Mouse (Mus musculus): ENCODE measurements around the gene Obsl1. TPM values are rescaled to one million over a fixed set of nuclear protein-coding genes. Genes with fewer than 3 reads are reported as not detected.

Obsl1 gene
- total and polyA plus RNA-seq, 2 experiments from 2014 or later, result 24.2 to 45.9 TPM

DNA sequence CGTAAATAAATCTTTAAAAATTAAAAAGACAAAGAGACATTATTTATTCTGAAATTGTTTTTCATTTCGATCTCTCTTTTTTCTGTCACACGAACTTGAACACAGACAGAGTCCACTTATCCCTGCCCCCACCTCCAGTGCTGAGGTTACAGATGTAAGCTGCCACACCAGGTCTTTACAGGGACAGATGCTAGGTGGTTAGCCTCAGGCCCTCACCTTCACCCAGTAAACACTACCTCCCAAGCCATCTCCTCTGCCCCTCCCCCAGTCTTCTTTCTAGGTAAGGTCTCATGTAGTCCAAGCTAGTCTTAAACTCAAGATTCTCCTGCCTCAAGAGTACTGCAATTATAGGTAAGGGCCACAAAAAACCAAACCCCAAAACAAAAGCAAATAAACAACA, 6.3 kb upstream of the Obsl1 start:
- Histone ChIP-seq H3K9ac (replicated peaks; ENCODE audit: low read length, poor library complexity, severe bottlenecking) (no peak overlapping the region), H3K9me3 (ENCODE audit: low read length) (no peaks in the 10 kb centered on the region), H3K4me2 (ENCODE audit: low read depth, low read length, poor library complexity, severe bottlenecking) (no peak overlapping the region), H3K27ac (ENCODE audit: low read depth, low read length) (no peak overlapping the region), H3K27me3 (ENCODE audit: insufficient read depth, low read length) (no peaks in the 10 kb centered on the region), H3K4me3 (ENCODE audit: low read depth, low read length) (no peak overlapping the region), H3K4me1 (ENCODE audit: insufficient read depth, low read length) (no peaks in the 10 kb centered on the region), H3K36me3 (ENCODE audit: insufficient read depth, low read length) (no peaks in the 10 kb centered on the region)
- TF ChIP-seq CTCF (IDR thresholded peaks at IDR 0.05), result no peak
- ATAC-seq (ENCODE audit: low FRiP score) (no peak), DNase-seq (ENCODE audit: low spot score) (no peak)
- 94% methylated on average over 3 of the region's 3 CpGs for WGBS

DNA sequence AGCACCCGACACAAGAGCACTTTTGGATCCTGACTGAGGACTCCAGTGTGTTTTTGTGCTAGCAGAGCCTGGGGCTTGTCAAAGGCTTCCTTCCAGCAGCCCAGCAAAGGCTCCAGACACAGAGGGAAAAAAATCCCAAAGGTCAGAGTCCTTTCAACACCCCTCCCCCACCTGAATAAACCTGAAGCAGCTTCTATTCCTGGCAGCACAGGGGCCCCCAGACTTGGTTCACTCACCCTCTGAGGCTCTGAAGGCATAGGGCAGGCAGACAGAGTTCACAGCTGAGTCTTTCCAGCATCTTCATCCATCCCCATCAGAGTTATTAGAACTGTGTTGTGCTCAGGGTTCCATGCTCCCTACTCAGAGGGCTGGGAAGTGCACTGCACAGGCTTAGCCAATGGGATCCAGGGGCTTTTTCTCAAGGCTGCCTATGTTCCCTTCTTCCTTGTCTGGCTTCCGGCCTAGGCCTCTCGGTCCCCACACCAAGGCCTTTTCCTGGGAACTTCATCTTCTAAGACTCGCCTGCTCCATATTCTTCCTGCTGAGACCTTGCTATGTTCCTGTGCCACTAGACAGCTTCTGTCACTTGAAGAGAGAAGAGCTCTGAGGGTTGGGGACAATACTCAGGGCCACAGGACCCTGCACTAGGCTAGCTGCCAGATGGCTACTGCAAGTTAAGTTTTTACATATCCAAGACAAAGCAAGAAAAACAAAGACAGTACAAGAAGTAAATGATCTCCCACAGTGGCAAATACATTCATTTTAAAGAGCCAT, 5.4 kb upstream of the Obsl1 start:
- Histone ChIP-seq H3K4me1 (ENCODE audit: insufficient read depth, low read length) (peaks cover 4% of the 10 kb centered on the region; the same call in 1 of the 2 replicates), H3K27me3 (ENCODE audit: insufficient read depth, low read length) (no peaks in the 10 kb centered on the region), H3K27ac (ENCODE audit: low read depth, low read length) (no peak overlapping the region)

GRCm38 (mm10) chr1:75510154-75510553, 3.9 kb upstream of the Obsl1 start:
- Histone ChIP-seq H3K27ac (ENCODE audit: low read depth, low read length) (no peak overlapping the region), H3K4me3 (ENCODE audit: low read depth, low read length) (no peak overlapping the region), H3K36me3 (ENCODE audit: insufficient read depth, low read length) (no peaks in the 10 kb centered on the region), H3K27me3 (ENCODE audit: insufficient read depth, low read length) (no peaks in the 10 kb centered on the region), H3K4me2 (ENCODE audit: low read depth, low read length, poor library complexity, severe bottlenecking) (no peak overlapping the region), H3K9ac (replicated peaks; ENCODE audit: low read length, poor library complexity, severe bottlenecking) (no peak overlapping the region), H3K4me1 (ENCODE audit: insufficient read depth, low read length) (peaks cover 4% of the 10 kb centered on the region; the same call in 1 of the 2 replicates), H3K9me3 (ENCODE audit: low read length) (no peaks in the 10 kb centered on the region)
- TF ChIP-seq CTCF (IDR thresholded peaks at IDR 0.05), result no peak
- 69% methylated on average over 5 of the region's 5 CpGs for WGBS
- ATAC-seq (ENCODE audit: low FRiP score) (no peak), DNase-seq (ENCODE audit: low spot score) (no peak)

More for the DNA sequence above, 5.4 kb upstream of the Obsl1 start:
- WGBS, result 60% methylated on average over 4 of the region's 4 CpGs
- Histone ChIP-seq H3K9me3 (ENCODE audit: low read length) (no peaks in the 10 kb centered on the region), H3K36me3 (ENCODE audit: insufficient read depth, low read length) (no peaks in the 10 kb centered on the region), H3K4me2 (ENCODE audit: low read depth, low read length, poor library complexity, severe bottlenecking) (no peak overlapping the region), H3K4me3 (ENCODE audit: low read depth, low read length) (no peak overlapping the region), H3K9ac (replicated peaks; ENCODE audit: low read length, poor library complexity, severe bottlenecking) (no peak overlapping the region)
- no peak for ATAC-seq (ENCODE audit: low FRiP score)
- no peak for TF ChIP-seq CTCF (IDR thresholded peaks at IDR 0.05)
- DNase-seq (ENCODE audit: low spot score), result no peak

- no peak for TF ChIP-seq CTCF (IDR thresholded peaks at IDR 0.05)
- Histone ChIP-seq H3K4me1 (ENCODE audit: insufficient read depth, low read length) (peaks cover 4% of the 10 kb centered on the region; the same call in 1 of the 2 replicates), H3K27ac (ENCODE audit: low read depth, low read length) (no peak overlapping the region), H3K9ac (replicated peaks; ENCODE audit: low read length, poor library complexity, severe bottlenecking) (no peak overlapping the region), H3K27me3 (ENCODE audit: insufficient read depth, low read length) (no peaks in the 10 kb centered on the region), H3K4me3 (ENCODE audit: low read depth, low read length) (no peak overlapping the region), H3K4me2 (ENCODE audit: low read depth, low read length, poor library complexity, severe bottlenecking) (no peak overlapping the region), H3K9me3 (ENCODE audit: low read length) (no peaks in the 10 kb centered on the region), H3K36me3 (ENCODE audit: insufficient read depth, low read length) (no peaks in the 10 kb centered on the region)
- ATAC-seq (ENCODE audit: low FRiP score), result no peak
- 53% methylated on average over 19 of the region's 20 CpGs for WGBS
- DNase-seq (ENCODE audit: low spot score), result no peak
These were observed 3.3 kb upstream of the Obsl1 start for GRCm38 (mm10) chr1:75509586-75509985.

GRCm38 (mm10) chr1:75507006-75507405, 754 bp upstream of the Obsl1 start, which contains the start of gene Inha:
Gene Inha (plus strand): TSS chr1:75507077.
- Histone ChIP-seq H3K4me2 (ENCODE audit: low read depth, low read length, poor library complexity, severe bottlenecking) (peak within 1 kb of the TSS; percentile 88), H3K4me1 (ENCODE audit: insufficient read depth, low read length) (peaks cover 4% of the 10 kb centered on the region; the same call in 1 of the 2 replicates), H3K36me3 (ENCODE audit: insufficient read depth, low read length) (no peaks in the 10 kb centered on the region), H3K9me3 (ENCODE audit: low read length) (no peaks in the 10 kb centered on the region), H3K9ac (replicated peaks; ENCODE audit: low read length, poor library complexity, severe bottlenecking) (peak within 1 kb of the TSS; percentile 93), H3K27me3 (ENCODE audit: insufficient read depth, low read length) (no peaks in the 10 kb centered on the region), H3K27ac (ENCODE audit: low read depth, low read length) (peak within 1 kb of the TSS; percentile 92), H3K4me3 (ENCODE audit: low read depth, low read length) (peak within 1 kb of the TSS; percentile 81)
- no peak for ATAC-seq (ENCODE audit: low FRiP score)
- no peak for DNase-seq (ENCODE audit: low spot score)
- WGBS, result 72% methylated on average over 10 of the region's 10 CpGs
- TF ChIP-seq CTCF (IDR thresholded peaks at IDR 0.05), result no peak

Data from midbrain, postnatal 0 days (tissue).